Mouse (Mus musculus): ENCODE measurements at regions not wholly inside any gene's neighbourhood (a gene's known extent, or its start where the extent isn't known, plus 50 kb on each side); places are given as distances from the start of the nearest gene placed in this dataset.

GRCm38 (mm10) chr5:51826269-51826668 lies 258.7 kb upstream of the Ppargc1a start:
- no peak for TF ChIP-seq POLR2A (IDR thresholded peaks at IDR 0.05; ENCODE audit: control insufficient read depth, low read depth, low read length)
- no peak for TF ChIP-seq CTCF (IDR thresholded peaks at IDR 0.05; ENCODE audit: control insufficient read depth, insufficient read depth, insufficient replicate concordance, low read depth, low read length)
